In the genomic region with DNA sequence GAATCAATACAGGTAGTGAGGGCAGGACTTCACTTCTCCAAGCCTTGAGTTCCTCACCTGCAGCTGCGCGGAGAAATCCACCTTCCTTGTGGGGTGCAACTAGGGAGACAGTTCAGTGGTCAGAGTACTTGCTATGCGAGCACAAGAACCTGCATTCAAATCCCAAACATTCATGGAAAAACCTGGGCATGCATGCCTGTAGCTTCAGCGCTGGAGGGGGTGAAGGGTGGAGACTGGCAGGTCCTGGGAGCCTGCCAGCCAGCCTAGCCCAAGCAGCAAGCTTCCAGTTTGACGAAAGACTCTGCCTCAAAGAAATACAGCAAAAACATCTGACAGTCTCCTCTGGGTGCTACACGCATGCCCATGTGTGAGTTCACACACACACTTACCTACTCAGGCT, we compare ENCODE assay signal across 19 mouse cellular contexts. TPM values are rescaled to one million over a fixed set of nuclear protein-coding genes. Genes with fewer than 3 reads are reported as not detected.
"Had no signal": no experiment of that assay in that cellular context is flagged by ENCODE, and none has a peak within 500 bp of the region (broad histone marks: within the 10 kb centered on the region; RNA-seq: fewer than 3 reads in every experiment).

Gene Rnf183 (minus strand): TSS at position 172 of the 400 bp plus-strand sequence.

- DNase-seq: liver; liver, embryonic 13.5 days; liver, postnatal 0 days; lung, postnatal 14 days; retina, postnatal 1 day; right cerebral cortex, postnatal 14 days; thymus, adult 18-20 months; thymus, postnatal 36 days had no signal

- H3K27me3 ChIP-seq: limb, embryonic 12.5 days; liver, embryonic 13.5 days; lung, embryonic 15.5 days; midbrain, embryonic 15.5 days; neural tube, embryonic 13.5 days had no signal

- H3K4me1 ChIP-seq: limb, embryonic 12.5 days; lung, embryonic 15.5 days; midbrain, embryonic 15.5 days; neural tube, embryonic 13.5 days had no signal

- ATAC-seq: hindbrain, embryonic 16.5 days; inflammation-experienced regulatory T-cells, adult 6 months; liver, postnatal 0 days; midbrain, embryonic 15.5 days had no signal

- H3K4me3 ChIP-seq: layer of hippocampus, adult 2 months; limb, embryonic 12.5 days; liver, embryonic 13.5 days; lung, embryonic 15.5 days; midbrain, embryonic 15.5 days; neural tube, embryonic 13.5 days had no signal

- H3K36me3 ChIP-seq: limb, embryonic 12.5 days; liver, embryonic 13.5 days; lung, embryonic 15.5 days; midbrain, embryonic 15.5 days; neural tube, embryonic 13.5 days had no signal

- H3K9me3 ChIP-seq: limb, embryonic 12.5 days; liver, embryonic 13.5 days; lung, embryonic 15.5 days; midbrain, embryonic 15.5 days; neural tube, embryonic 13.5 days had no signal

RNA-seq across cellular contexts. Expression of gene Rnf183, which starts in this region (rescaled TPM):
- total RNA-seq: layer of hippocampus, adult 2 months; layer of hippocampus, postnatal 10 days; left cerebral cortex, postnatal 36 days had no signal
- polyA plus RNA-seq: inflammation-experienced regulatory T-cells, adult 6 months; limb, embryonic 12.5 days; liver, embryonic 13.5 days; liver, postnatal 0 days; macrophage; spleen, adult 2 months had no signal
